Mouse (Mus musculus) neural tube, embryonic 10.5 days (tissue): ENCODE measurements around the gene Cela3b.

Experiments
- DNase-seq: peaks from one replicate; pipeline ENCODE4 v3.0.0-alpha.2; 2017; ENCODE audit warnings: low spot score; ENCODE audit errors: extremely low spot score

Cela3b gene

DNA sequence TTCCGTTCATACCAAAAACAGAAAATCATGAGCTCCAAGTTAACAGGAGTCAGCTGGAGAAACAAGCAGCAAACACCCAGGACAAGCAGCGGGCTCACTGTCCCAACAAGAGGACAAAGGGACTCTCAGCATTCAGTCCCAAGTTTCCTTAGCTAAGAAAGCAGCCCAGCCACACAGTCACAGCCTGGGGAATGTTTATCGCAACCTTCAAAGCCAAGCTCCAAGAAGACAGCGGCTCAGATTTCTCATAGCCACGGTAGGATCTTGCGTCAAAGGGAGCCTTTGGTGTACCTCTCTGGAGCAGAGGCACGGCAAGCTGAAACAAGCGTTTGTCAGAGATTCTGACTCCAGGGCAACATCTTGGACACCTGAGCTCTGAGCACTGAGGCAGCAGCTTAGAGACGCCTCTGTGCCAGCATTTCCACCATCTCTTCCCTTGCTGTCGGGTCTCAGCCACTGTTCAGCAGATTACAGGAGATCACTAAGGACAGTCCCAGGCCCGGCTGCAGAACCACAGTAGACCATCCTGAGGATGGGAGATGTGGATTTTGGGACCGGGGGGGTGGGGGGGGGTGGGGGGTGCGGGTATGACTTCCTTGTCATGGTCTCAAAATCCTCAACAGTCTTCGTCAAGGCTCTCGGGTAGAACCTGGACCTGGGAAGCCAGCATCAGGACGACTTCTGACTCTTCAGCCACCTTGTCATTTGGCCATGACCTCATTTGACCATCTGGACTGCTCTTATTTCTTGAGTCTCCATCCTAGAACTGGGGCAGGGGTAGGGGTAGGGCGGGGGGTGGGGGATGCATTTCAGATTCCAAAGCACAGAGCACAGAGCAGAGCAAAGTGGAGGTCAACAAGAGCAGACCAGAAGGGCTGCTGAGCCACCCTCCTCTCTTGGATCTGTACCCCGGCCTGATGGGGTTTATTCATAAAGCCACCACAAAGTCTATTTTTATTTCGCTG lies 54.7 kb downstream of the Cela3b start:
- peak; percentile 36 for DNase-seq

DNA sequence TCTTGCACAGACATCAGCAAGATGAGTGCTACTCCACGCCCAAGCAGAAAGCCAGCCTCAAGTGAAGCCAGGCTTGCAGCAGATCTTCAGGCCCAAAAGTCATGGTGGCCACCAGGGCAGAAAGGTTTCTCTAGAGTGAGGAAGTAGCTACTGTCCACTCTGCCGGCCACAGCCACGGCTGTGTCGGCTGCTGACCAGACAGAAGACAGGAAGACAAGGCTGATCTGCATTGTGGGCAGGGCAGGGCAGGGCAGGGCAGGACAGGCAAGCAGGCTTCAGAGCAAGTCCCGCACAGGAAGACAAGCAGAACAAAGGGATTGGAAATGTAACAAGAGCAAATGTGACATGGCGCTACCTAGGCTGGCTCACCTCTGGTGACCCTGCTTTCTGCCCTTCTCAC lies 56.6 kb downstream of the Cela3b start:
- no peak for DNase-seq

DNA sequence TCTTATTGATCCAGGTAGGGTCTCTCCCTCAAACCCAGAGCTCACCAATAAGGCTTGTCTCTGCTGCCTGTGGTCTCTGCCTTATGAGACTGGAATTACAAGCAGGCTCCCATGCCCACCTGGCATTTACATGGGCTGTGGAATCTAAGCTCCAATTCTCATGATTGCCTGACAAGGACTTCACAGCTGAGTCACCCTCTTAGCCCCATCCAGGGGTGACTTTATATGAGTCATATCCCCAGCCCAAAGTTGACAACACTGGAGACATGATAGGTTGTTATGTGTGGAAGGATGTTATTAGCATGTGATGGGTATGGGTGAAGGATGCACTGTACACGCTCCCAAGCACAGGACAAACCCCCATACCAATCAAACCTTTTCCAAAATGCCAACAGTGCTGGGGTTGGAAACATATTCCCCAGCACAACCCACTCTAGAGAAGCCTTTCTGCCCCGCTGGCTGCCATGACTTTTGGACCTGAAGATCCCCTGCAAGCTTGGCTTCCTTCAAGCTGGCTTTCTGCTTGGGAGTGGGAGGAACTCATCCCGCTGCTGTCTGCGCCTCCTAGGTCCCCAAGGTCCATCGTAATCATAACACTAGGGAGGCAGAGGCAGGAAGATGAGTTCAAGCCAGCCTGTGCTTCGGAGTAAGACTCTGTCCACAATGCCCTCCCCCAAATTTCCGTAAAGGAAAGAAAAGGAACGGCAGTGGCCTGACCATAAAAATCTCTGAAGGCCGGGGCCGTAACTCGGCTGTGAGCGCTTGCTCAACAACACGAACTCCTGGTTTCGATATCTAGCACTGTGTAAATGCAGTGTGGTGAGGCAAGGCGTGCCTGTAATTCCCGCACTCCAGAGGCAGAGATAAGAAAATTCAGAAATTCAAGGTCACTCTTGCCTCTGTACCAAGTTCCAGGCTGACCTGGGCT lies 58.5 kb downstream of the Cela3b start:
- no peak for DNase-seq
